Mouse (Mus musculus): Measurements from ENCODE around the gene Kalrn.

The Kalrn gene

DNA sequence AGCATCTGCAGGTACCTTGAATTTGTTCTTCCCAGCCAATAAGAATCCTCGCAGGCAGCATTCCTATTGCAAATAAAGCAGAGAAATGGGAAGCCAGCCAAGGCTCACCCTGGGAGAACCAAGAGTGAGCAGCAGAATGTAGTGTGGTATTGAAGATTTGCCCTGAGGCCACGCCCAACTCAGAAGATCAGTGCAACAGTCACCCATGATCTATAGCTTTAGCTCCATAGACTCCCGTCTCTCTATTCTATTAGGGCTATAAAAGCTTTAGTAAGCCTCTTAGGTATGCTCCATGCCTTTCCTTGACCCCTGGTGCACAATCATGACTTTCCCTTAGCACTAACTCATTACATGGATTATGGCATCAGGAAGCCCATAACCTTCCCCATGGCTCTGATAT, 155.9 kb downstream of the Kalrn start:
- no peak for DNase-seq

DNA sequence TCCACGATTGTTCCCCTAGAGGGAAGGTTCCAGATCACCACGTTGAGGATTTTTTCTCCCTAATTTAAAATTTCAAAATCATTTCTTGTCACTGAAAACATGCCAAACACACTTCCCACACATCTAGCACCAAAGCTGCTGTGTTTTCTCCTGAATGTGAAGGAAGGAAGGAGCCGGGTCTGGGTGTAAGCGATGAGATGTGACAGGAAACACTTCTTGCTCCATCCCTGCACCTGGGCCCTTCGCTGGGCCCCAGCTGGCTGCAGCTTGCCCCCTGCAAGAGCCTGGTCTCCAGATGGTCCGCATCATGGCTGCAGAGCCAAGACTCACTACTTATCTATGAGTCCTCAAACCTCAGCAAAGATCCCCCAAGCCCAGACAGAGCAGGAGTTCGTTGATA, 158.8 kb downstream of the Kalrn start:
- DNase-seq, result no peak

DNA sequence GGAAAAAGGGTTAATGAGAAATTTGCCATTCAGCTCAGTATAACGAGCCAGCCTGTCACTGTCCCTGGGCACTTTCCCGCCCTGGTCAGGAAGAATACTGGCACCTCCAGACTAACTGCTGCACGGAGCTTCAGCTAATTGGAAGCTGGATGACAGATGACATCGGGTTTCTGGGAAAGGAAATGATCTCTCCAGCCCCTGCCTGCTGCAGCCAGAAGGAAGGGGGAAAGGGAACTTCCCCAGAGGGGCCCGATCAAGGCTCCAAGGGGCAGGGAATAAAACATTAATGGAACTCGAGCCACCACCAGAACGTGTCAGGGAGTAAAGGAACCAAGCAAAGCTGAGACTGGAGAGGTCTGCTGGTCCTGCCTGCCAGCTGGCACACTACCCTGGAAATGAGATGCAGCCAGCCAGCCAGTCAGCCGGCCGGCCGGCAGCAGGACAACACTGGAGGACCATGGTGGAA, 159.4 kb downstream of the Kalrn start:
- peak; percentile 21 to 45 for DNase-seq

DNA sequence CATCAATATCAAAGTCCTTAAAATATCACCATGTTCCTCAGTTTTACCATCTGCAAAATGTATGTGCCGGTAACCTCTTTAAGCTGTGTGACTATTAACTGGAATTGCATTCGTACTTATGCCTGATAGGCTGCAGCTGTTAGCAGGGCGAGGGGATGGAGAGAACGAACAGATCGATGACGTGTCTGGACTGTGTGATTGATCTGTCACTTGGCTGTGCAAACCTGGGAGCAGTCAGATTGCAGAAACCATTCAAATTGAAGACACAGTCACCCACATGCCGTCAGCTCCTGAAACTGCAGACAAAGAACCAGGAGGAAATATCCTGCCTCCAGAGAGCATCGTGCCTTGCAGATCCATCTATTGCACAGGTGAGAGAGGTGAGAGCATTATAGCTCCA, 166.3 kb downstream of the Kalrn start:
- DNase-seq, result no peak

DNA sequence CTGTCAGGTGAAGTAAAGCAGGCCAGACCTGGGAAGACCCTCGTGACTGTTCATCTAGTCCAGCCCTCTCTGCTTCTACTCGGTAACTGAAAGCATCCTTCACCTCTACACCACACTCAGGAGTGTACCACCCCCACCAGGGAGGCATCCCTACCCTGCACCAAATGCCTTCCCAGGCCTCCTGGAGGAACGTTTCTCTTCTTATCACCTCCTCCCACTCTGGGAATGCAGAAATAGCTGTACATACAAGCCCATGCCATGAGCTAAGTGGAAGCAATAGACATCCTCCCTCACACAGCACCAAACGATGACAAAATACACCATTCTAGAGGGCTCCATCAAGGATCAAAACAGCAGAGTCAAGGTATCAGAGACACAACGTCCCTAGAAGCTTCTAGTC, 168.2 kb downstream of the Kalrn start:
- no peak for DNase-seq

DNA sequence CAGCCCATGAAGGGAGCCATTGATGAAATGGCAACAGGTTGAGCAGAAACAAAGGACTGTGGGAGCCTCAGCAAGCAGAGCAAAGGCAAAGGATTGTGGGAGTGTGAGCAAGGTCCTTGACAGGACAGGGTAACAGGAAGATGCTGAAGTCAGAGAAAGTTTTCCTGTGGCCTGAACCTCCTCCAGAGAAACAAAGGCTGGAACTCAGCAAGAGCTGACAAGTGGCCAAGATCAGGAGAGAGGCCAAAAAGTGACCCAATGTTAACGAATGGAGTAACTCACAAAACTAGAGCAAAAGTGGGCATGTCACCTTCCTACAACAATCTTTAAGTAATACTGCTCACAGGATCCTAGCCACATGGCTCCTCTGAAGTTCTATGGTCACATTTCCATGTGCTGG, 172.1 kb downstream of the Kalrn start:
- no peak for DNase-seq

- DNase-seq, result peak in 1 of 2 experiments; percentile 22
These were observed 173.1 kb downstream of the Kalrn start for GRCm38 (mm10) chr16:34400102-34400728.

GRCm38 (mm10) chr16:34395221-34395811, 178.0 kb downstream of the Kalrn start:
- peak in 1 of 2 experiments; percentile 13 for DNase-seq

GRCm38 (mm10) chr16:34389520-34390271, 183.6 kb downstream of the Kalrn start:
- DNase-seq, result peak in 1 of 2 experiments; percentile 44

GRCm38 (mm10) chr16:34388871-34389270, 184.5 kb downstream of the Kalrn start:
- no peak for DNase-seq

DNA sequence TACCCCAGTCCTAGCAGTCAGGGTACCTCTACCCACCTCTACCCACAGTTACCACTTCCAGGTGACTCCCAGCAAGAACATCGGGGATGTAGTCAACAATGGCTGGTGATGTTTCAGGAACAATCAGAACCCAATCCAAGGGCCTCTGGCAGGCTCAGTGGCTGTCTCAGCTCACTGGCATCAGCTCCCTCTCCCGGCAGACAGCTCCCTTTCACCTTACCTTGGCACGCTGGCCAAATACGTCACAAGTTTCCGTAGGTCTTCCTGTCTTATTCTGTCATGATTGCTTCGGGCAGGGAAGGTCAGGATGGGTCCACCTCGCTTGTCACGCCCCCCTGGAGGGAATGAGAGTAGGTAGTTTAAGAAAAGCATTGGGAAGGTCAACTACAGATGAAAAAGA, 188.3 kb downstream of the Kalrn start:
- peak in 1 of 2 experiments; percentile 15 for DNase-seq

- no peak for DNase-seq
These were observed 190.3 kb downstream of the Kalrn start for GRCm38 (mm10) chr16:34382992-34383391.

DNA sequence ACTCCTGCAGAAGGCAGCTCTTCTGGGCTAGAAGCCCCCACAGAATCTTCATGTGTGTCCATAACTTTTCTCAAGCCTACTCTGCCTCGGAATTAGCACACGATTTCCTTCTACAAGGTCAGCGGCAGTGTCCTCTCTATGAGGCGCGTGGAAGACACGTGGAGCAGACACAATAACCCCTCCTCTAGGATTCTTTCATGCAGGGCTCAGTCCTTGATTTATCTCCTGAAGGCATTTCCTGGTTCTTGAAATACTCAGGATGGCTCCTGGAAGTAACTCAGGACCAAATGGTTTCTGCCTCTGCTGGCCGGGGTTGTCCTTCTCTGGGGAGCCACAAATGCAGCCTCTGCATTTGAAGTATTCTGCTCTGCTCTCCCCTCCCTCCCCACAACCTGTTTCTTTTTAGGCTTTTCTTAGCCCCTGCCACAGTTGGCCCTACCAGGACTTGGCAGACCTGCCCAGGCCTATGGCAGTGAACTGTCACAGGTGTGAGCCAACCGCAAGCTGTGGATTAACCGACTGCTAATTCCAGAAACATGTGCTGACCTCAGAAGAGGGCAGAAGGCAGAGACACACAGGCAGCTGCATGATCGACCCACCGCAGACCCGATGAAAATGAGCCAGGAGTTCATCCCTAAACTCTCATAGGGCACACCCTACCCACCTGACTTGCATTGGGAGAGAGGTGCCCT, 197.0 kb downstream of the Kalrn start:
- DNase-seq, result peak; percentile 25 to 33

- no peak for DNase-seq
These were observed 199.8 kb downstream of the Kalrn start for GRCm38 (mm10) chr16:34373519-34373918.

- DNase-seq, result peak; percentile 46 to 47
These were observed 201.1 kb downstream of the Kalrn start for GRCm38 (mm10) chr16:34372103-34372741.

GRCm38 (mm10) chr16:34359206-34359605, 214.1 kb downstream of the Kalrn start:
- no peak for DNase-seq

GRCm38 (mm10) chr16:34355547-34355946, 217.8 kb downstream of the Kalrn start:
- DNase-seq, result no peak

DNA sequence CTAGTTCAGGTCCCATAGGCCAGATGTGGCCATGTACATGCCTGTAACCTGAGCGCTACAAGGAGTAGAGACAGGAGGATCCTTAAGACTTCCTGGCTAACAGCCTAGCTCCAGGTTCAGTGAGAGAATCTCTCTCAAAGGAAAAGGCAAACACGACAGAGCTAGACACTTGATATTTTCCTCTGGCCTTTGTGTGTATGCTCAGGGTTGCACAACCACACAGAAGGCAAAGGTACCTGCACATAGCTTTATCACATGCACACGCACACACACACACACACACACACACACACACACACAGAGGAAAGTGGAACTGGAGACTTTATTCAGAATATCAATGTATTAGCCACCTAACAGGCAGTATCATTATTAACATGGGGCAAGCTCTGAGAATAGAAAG, 219.3 kb downstream of the Kalrn start:
- DNase-seq, result no peak

DNA sequence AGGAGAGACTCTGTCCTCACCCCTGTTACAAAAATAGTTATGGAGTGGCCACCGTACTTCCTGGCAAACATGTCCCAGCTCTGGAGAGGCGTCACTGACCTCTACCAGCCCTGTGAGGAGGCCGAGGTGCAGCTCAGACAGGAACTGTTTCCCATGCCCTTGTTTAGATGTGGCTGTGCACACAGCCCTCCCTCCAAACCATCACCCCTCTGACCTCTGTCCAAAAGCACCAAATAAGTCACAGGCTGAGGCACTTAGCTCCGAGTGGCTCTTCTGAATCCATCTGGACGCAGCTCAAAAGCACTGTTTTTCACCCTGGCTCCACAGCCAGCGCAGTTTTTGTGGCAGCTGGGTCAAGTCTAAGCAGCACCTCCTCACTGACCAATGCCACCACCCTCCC, 220.6 kb downstream of the Kalrn start:
- DNase-seq, result peak; percentile 59 to 60

DNA sequence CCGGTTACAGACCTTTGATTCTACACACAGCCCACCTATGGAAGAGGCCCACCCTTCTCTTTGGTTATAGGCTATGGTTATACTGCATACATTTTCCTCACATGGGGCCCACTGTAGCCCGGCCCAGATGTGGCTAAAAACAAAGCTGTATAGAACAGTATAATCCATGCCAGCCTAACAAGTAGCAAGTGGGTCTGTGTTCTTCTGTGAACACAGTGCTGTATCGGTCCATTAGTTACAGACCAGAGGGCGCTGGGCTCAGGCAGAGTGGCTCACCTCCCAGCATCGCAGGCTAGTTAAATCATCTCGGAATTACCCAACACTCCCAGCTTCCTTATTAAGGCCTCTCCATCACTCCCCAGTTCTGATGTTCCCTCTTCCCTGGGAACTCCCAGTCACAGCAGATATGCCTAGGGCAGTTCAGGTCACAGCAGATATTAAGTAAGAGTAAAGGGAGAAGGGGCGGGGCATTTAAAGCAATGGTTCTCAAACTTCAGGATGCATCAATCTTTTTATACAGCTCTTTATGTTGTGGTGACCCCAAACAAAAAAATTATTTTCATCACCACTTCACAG, 221.7 kb downstream of the Kalrn start:
- no peak for DNase-seq

GRCm38 (mm10) chr16:34347574-34347973, 225.8 kb downstream of the Kalrn start:
- DNase-seq, result peak; percentile 89 to 90
